Mouse (Mus musculus) cortical plate, adult 2 months (tissue): ENCODE data around the gene Dbnl.

Experiments
- CTCF ChIP-seq: fragments of 200-500 bp; IDR thresholded peaks from 2 replicates; pipeline ENCODE4 v1.5.1; 2011; ENCODE audit warnings: mild to moderate bottlenecking, control low read depth, low read length; ENCODE audit not compliant: insufficient read depth; ENCODE audit errors: extremely low read depth
- POLR2A ChIP-seq: fragments of 200-500 bp; IDR thresholded peaks from 2 replicates; pipeline ENCODE4 v1.6.1; 2011; ENCODE audit warnings: mild to moderate bottlenecking, low read length, control low read depth; ENCODE audit not compliant: insufficient read depth; ENCODE audit errors: extremely low read depth

GRCm38 (mm10) chr11:5780035-5780499, 8.2 kb upstream of the Dbnl start:
- TF ChIP-seq CTCF (no peak), POLR2A (no peak)
